In the genomic region with DNA sequence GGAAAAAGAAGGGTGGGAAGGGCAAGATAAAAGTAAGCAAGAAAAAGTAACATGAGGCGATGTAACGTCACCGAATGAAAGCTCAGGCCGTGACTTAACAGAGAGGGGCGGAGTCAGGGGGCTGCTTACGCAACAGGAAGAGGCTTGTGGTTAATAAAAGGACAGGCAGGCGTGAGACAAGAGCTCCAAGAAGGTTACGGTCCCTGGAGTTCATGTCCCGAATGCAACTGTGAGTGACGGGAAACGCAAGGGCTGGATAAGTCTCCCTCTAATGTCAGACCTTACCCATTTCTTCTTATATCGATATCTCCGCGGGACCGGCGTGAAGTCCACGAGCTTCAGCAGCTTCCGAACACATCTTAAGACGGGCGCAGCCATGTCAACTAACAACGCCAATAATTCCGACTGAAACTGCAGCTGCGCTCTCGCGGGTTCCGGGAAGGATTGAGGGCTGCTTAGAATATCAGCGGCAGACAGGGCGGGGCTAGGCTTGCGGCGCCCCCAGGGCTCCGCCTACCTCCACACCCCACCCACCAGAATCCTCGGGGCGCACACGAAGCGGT, we compare ENCODE assay signal across 8 mouse cellular contexts. TPM values are rescaled to one million over a fixed set of nuclear protein-coding genes. Genes with fewer than 3 reads are reported as not detected.
A peak's percentile ranks its signal among the peaks of the same experiment; 100 is the strongest.
DNase-seq lines count a peak whose midpoint lies in the region; ATAC-seq lines count a peak whose summit lies in the region.

A gene (minus strand): TSS at position 478 of the 563 bp plus-strand sequence.

- peak; percentile 91 for ATAC-seq in megakaryocyte progenitor cell, adult 5-6 weeks (replicated peaks; ENCODE audit: poor library complexity)

- peak; percentile 94 for DNase-seq in adipocyte (ENCODE audit: low spot score)
- DNase-seq in embryo, embryonic 10 days (ENCODE audit: low spot score): peak; percentile 93
- peak; percentile 85 for DNase-seq in gastrocnemius, postnatal 10 days
- DNase-seq in induced T-regulatory cell, adult 2 months (ENCODE audit: low read depth): peak; percentile 99
- DNase-seq in left cerebral cortex, adult 9 months (ENCODE audit: low spot score in 2 of 2): peak; percentile 81 to 92
- peak; percentile 81 for DNase-seq in right cerebral cortex, postnatal 14 days
- DNase-seq in urinary bladder, postnatal 36 days (ENCODE audit: low spot score in 2 of 2): peak; percentile 84 to 91

RNA-seq across cellular contexts. Expression of the gene that starts here (rescaled TPM):
- total RNA-seq in gastrocnemius, postnatal 10 days (2021): 10 to 100 TPM; 12.4 to 12.9 TPM
- 8.2 and 8.9 TPM in 2 replicates for total RNA-seq in megakaryocyte progenitor cell, adult 5-6 weeks (2015)
- 8.7 and 8.9 TPM in 2 replicates for total RNA-seq in megakaryocyte progenitor cell, adult 5-6 weeks (2017)

Comparison
In these comparisons a context has a peak if more than half of its experiments do, and no peak if none do; other contexts are left out.
1. Peak in every context shown above with its lines: DNase-seq and ATAC-seq.